ENCODE assay signal across 8 mouse cellular contexts in genomic region chr1:130731741-130732337, GRCm38 (mm10). TPM values are rescaled to one million over a fixed set of nuclear protein-coding genes. Genes with fewer than 3 reads are reported as not detected.
A peak's percentile ranks its signal among the peaks of the same experiment; 100 is the strongest.
DNase-seq lines count a peak whose midpoint lies in the region; ATAC-seq and TF ChIP-seq lines count a peak whose summit lies in the region.

AA986860 (plus strand) TSS chr1:130731976.

- intact Hi-C loops in left cerebral cortex, postnatal 4 days (cut with DNase I): no loop called here
- intact Hi-C loops in left cerebral cortex, postnatal 36 days (cut with DNase I): no loop called here

- H3K4me3 ChIP-seq in heart, postnatal 0 days (ENCODE audit: low read depth, low read length): no peak within 1 kb of the TSS
- peak within 1 kb of the TSS; percentile 20 for H3K4me3 ChIP-seq in embryonic facial prominence, embryonic 13.5 days
- H3K4me3 ChIP-seq in kidney, embryonic 14.5 days (ENCODE audit: low read length): peak within 1 kb of the TSS; percentile 24
- peak within 1 kb of the TSS; percentile 44 for H3K4me3 ChIP-seq in lung, postnatal 0 days (ENCODE audit: low read depth, low read length)

- no peaks in the 10 kb centered on the region for H3K4me1 ChIP-seq in heart, postnatal 0 days (ENCODE audit: control insufficient read depth, insufficient read depth)
- peaks cover 9% of the 10 kb centered on the region for H3K4me1 ChIP-seq in embryonic facial prominence, embryonic 13.5 days
- H3K4me1 ChIP-seq in kidney, embryonic 14.5 days (ENCODE audit: control insufficient read depth, insufficient read depth, low read length): peaks cover 7% of the 10 kb centered on the region; the same call in 1 of the 2 replicates
- H3K4me1 ChIP-seq in lung, postnatal 0 days (ENCODE audit: insufficient read depth, low read depth, low read length): peaks cover 3% of the 10 kb centered on the region; the same call in 1 of the 2 replicates

- ATAC-seq in heart, postnatal 0 days (ENCODE audit: insufficient read depth, low read depth): no peak; the same call in 1 of the 2 replicates
- ATAC-seq in embryonic facial prominence, embryonic 13.5 days (ENCODE audit: insufficient number of reproducible peaks, insufficient read depth, low FRiP score, low TSS enrichment, low read depth): no peak
- peak; percentile 94 for ATAC-seq in kidney, embryonic 14.5 days (ENCODE audit: low FRiP score, low TSS enrichment)
- peak; percentile 88 for ATAC-seq in lung, postnatal 0 days

- peak within 1 kb of the TSS; percentile 14; the same call in 1 of the 2 replicates for H3K4me2 ChIP-seq in heart, postnatal 0 days (ENCODE audit: low read depth, low read length)
- H3K4me2 ChIP-seq in embryonic facial prominence, embryonic 13.5 days: peak within 1 kb of the TSS; percentile 48
- H3K4me2 ChIP-seq in kidney, embryonic 14.5 days (replicated peaks; ENCODE audit: low read depth, low read length): peak within 1 kb of the TSS; percentile 40
- H3K4me2 ChIP-seq in lung, postnatal 0 days (replicated peaks; ENCODE audit: low read depth, low read length): peak within 1 kb of the TSS; percentile 54

- peak; percentile 23 for DNase-seq in heart, postnatal 0 days (ENCODE audit: low spot score)
- no peak for DNase-seq in heart, adult 18-20 months
- peak; percentile 94 for DNase-seq in lung, postnatal 0 days (ENCODE audit: low spot score)
- DNase-seq in left cerebral cortex, postnatal 4 days: no peak
- no peak for DNase-seq in left cerebral cortex, postnatal 36 days (ENCODE audit: low spot score in 2 of 2)
- no peak for DNase-seq in ovary, postnatal 36 days (ENCODE audit: low spot score)

- no peaks in the 10 kb centered on the region for H3K27me3 ChIP-seq in heart, postnatal 0 days (ENCODE audit: control insufficient read depth, insufficient read depth, low read length)
- no peaks in the 10 kb centered on the region for H3K27me3 ChIP-seq in embryonic facial prominence, embryonic 13.5 days
- no peaks in the 10 kb centered on the region for H3K27me3 ChIP-seq in kidney, embryonic 14.5 days (ENCODE audit: control insufficient read depth, insufficient read depth, low read length)
- H3K27me3 ChIP-seq in lung, postnatal 0 days (replicated peaks; ENCODE audit: insufficient read depth, low read length): no peaks in the 10 kb centered on the region

- 12% methylated on average over 10 of the region's 10 CpGs for WGBS in heart, postnatal 0 days
- WGBS in embryonic facial prominence, embryonic 13.5 days: 6% methylated on average over 10 of the region's 10 CpGs
- 7% methylated on average over 10 of the region's 10 CpGs for WGBS in kidney, embryonic 14.5 days
- WGBS in lung, postnatal 0 days: 11% methylated on average over 10 of the region's 10 CpGs

- H3K9ac ChIP-seq in heart, postnatal 0 days (replicated peaks; ENCODE audit: low read depth, low read length): no peak within 1 kb of the TSS
- no peak within 1 kb of the TSS for H3K9ac ChIP-seq in embryonic facial prominence, embryonic 13.5 days
- H3K9ac ChIP-seq in kidney, embryonic 14.5 days (ENCODE audit: low read depth, low read length): no peak within 1 kb of the TSS
- peak within 1 kb of the TSS; percentile 43 for H3K9ac ChIP-seq in lung, postnatal 0 days (replicated peaks; ENCODE audit: low read depth)

- H3K36me3 ChIP-seq in heart, postnatal 0 days (replicated peaks; ENCODE audit: control insufficient read depth, insufficient read depth, low read length): no peaks in the 10 kb centered on the region
- no peaks in the 10 kb centered on the region for H3K36me3 ChIP-seq in embryonic facial prominence, embryonic 13.5 days
- H3K36me3 ChIP-seq in kidney, embryonic 14.5 days (ENCODE audit: control insufficient read depth, insufficient read depth, low read length): no peaks in the 10 kb centered on the region
- H3K36me3 ChIP-seq in lung, postnatal 0 days (ENCODE audit: insufficient read depth, low read length): no peaks in the 10 kb centered on the region

- no peak for TF ChIP-seq EP300 in heart, postnatal 0 days (IDR thresholded peaks at IDR 0.05; ENCODE audit: low read depth)
- TF ChIP-seq EP300 in lung, postnatal 0 days (IDR thresholded peaks at IDR 0.05): no peak

- no peak within 1 kb of the TSS for H3K27ac ChIP-seq in heart, postnatal 0 days (ENCODE audit: low read depth)
- H3K27ac ChIP-seq in embryonic facial prominence, embryonic 13.5 days: no peak within 1 kb of the TSS
- no peak within 1 kb of the TSS for H3K27ac ChIP-seq in kidney, embryonic 14.5 days (ENCODE audit: low read depth, low read length)
- peak within 1 kb of the TSS; percentile 86 for H3K27ac ChIP-seq in lung, postnatal 0 days (ENCODE audit: low read length)

- no peak for TF ChIP-seq CTCF in heart, postnatal 0 days (IDR thresholded peaks at IDR 0.05; ENCODE audit: low read depth)
- no peak for TF ChIP-seq CTCF in lung, postnatal 0 days (IDR thresholded peaks at IDR 0.05)

- H3K9me3 ChIP-seq in heart, postnatal 0 days (replicated peaks; ENCODE audit: control insufficient read depth, low read length): no peaks in the 10 kb centered on the region
- no peaks in the 10 kb centered on the region for H3K9me3 ChIP-seq in embryonic facial prominence, embryonic 13.5 days
- H3K9me3 ChIP-seq in kidney, embryonic 14.5 days (ENCODE audit: control insufficient read depth, low read length): no peaks in the 10 kb centered on the region
- H3K9me3 ChIP-seq in lung, postnatal 0 days (ENCODE audit: low read length): no peaks in the 10 kb centered on the region

RNA-seq across cellular contexts. Expression of gene AA986860, which starts in this region (rescaled TPM):
- 1.8 and 2.3 TPM in 2 replicates for total RNA-seq in heart, postnatal 0 days (2014; rRNA removed; ENCODE audit: low replicate concordance)
- polyA plus RNA-seq in heart, postnatal 0 days (2015; fragmentation: Nextera tagmentation; extraction: Ambion mirVana): 0.30 and 0.48 TPM in 2 replicates
- under 1 TPM; 0.45 to 0.77 TPM for total RNA-seq in heart, adult 18-20 months (2021)
- polyA plus RNA-seq in embryonic facial prominence, embryonic 13.5 days (2015; fragmentation: Nextera tagmentation; extraction: Ambion mirVana): 1.5 TPM in 2 replicates
- polyA plus RNA-seq in kidney, embryonic 14.5 days (2014; fragmentation: Nextera tagmentation; extraction: Ambion mirVana): 8.9 and 9.4 TPM in 2 replicates
- polyA plus RNA-seq in lung, postnatal 0 days (2015; fragmentation: Nextera tagmentation; extraction: Ambion mirVana): 53.1 and 60.9 TPM in 2 replicates
- total RNA-seq in left cerebral cortex, postnatal 4 days (2021): under 1 TPM; 0.30 to 0.38 TPM
- total RNA-seq in left cerebral cortex, postnatal 36 days (2021): 1 to 10 TPM; 2.0 to 2.1 TPM

Comparison
In these comparisons a context has a peak if more than half of its experiments do, and no peak if none do; other contexts are left out.
1. DNase-seq: peak in heart, postnatal 0 days (single experiment) and lung, postnatal 0 days (single experiment); none in heart, adult 18-20 months (0 of 2), left cerebral cortex, postnatal 4 days (single experiment), left cerebral cortex, postnatal 36 days (0 of 2) and ovary, postnatal 36 days (single experiment).
2. ATAC-seq: peak in kidney, embryonic 14.5 days (single experiment) and lung, postnatal 0 days (single experiment); none in heart, postnatal 0 days (single experiment) and embryonic facial prominence, embryonic 13.5 days (single experiment).
3. Peak in every context shown above with its lines, with median percentiles within 50 percentile points of each other: H3K4me2 ChIP-seq.